Mouse (Mus musculus): ENCODE data around the gene Dcaf17.

The Dcaf17 gene

DNA sequence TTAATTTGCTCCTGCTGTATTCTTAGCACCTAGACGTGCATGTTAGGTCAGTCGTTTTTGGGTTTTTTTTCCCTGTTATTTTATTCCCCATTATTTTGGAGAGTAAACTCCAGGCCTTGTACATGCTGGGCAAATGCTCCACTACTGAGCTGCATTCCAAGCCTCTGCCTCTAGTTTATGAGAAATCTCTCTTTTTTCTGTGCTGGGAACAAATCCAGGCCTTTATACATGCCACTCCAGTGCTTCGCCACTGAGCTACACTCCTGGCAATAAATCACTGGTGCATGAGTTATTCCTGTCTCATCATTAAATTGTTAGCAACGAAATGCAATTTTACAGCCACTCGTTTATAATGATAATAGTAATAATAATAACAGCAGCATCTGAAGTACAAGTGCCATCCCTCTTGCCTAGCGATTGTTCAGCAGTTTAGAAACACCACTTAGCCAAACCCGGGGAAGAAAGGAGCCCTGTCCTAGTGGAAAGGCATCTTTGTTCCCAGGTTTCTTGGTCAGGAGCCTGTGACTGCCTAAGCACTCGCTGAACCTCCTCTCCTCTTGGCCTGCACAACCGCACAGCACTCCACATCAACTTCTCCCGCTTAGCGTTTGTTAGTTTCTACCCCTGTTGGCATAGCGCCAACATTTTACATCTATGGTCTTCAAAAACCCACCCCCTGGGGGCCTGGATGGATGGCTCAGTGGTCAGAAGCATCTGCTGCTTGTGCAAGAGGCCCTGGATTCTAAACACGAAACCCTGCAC lies 67.3 kb downstream of the Dcaf17 start:
- no peak for DNase-seq

DNA sequence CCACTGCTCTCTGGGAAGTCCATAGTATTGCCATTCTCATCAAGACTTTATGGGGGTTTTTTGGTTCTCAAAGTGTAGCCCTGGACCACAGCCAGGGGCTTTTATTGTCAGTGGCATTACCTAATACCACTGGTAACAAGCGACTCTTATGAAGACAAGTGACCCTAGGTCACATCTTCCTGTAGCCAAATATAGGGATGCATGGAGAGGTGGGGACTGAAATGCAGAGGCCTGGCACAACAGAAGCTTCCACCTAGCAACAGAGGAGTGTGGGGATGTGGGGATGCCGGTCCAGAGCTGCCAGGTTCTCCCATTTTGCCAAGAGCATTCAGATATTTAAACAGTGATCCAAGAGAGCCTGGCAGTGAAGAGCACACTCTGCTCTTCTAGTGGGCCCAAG lies 68.5 kb downstream of the Dcaf17 start:
- no peak for DNase-seq

GRCm38 (mm10) chr2:71127779-71128534 lies 72.8 kb downstream of the Dcaf17 start:
- peak; percentile 50 for DNase-seq

GRCm38 (mm10) chr2:71130366-71130765 lies 75.2 kb downstream of the Dcaf17 start:
- no peak for DNase-seq

- no peak for DNase-seq
These were observed 76.9 kb downstream of the Dcaf17 start for GRCm38 (mm10) chr2:71131866-71132496.

DNA sequence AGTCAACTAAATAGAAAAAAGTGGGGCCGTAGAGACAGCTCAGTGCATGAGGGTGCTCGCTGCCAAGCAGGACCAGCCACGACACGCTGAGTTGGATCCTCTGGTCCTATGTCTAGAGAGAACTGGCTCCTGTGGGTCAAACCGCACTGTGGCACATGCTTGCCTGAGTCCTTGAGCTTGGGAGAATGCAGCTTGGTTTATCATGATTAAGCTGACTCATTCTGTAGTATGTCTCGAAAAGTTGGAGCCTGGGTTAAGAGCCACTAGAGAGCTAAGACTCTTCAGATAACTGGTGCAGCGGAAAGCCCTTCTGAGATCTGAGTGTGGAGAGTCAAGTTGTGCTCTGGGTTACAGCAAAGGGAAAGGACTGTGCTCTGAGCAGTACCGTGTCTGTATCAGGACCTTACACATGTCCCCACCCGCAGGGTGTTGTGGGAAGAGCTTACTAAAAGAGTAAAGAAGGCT lies 78.9 kb downstream of the Dcaf17 start:
- no peak for DNase-seq

- DNase-seq: no peak
These were observed 79.7 kb downstream of the Dcaf17 start for GRCm38 (mm10) chr2:71134836-71135235.

DNA sequence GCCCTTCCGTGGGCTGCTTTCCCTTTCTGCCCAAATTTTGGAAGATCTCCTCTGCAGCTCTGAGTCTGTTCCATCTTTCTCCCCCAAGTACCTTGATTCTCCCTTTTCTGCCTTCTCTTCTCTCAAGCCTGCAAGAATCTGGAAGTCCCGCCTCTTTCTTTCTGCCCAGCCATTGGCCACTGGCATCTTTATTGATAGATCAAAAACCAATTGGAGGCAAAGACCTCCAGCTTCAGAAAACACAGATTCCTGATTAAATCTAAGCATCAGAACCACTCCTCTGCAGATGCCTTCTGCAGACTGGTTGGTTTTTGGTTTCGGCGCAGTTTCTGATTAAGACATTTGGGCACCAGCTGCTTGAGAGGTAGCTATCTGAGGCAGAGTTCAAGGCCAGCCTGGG lies 85.5 kb downstream of the Dcaf17 start:
- DNase-seq: no peak

DNA sequence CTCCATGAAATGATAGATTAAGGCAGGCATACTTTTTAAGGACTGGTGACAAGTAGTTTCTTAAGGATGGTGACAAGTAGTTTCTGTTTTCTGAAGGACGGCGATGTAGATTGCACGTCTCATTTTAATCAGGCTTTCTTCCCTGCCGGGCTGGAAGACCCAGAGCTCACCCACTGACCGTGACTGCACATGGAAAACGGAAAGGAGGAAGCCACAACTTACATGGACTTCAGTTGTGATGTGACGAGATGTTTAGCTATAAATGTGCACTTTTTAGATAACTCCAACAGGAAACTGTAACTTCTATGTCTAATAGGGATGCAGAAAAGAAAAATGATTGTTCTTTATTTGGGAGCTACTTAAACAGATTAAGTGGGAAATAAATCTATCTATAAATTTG lies 87.3 kb downstream of the Dcaf17 start:
- no peak for DNase-seq

DNA sequence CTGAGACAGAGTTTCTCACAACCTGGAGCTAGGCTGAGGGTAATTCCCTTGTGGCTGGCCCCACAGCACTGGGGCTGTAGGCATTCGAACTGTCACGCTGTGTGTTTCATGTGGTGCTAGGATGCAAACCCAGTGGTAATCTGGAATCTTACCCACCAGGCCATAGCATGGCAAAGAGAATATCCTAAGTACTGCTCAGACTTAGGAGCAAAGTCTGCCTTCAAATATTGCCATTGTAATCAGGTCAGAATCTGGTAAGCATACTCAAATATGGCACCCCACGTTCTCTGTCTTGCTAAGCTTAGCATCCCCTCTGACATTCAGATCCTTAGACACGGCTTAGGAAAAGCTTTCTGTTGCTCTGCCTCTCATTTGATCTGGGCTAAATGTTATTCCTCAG lies 90.7 kb downstream of the Dcaf17 start:
- no peak for DNase-seq

- no peak for DNase-seq
These were observed 91.1 kb downstream of the Dcaf17 start for GRCm38 (mm10) chr2:71146266-71146665.

GRCm38 (mm10) chr2:71147816-71148215 lies 92.7 kb downstream of the Dcaf17 start:
- DNase-seq: no peak
